Mouse (Mus musculus) liver, embryonic 12.5 days (tissue): Measurements from ENCODE around the gene Nelfb. TPM values are rescaled to one million over a fixed set of nuclear protein-coding genes. Genes with fewer than 3 reads are reported as not detected.
A peak's percentile ranks its signal among the peaks of the same experiment; 100 is the strongest.

Source experiments
- ATAC-seq: fragments of 200-750 bp; cut with Nextera tagmentation; 2 replicates; pipeline ENCODE4 v1.8.0; 2017; ENCODE audit warnings: moderate number of reproducible peaks, mild to moderate bottlenecking, moderate library complexity
- H3K27ac ChIP-seq: fragments of 300-500 bp; sonication (generic); 2 replicates; pipeline ENCODE4 v1.5.1; 2016; ENCODE audit warnings: mild to moderate bottlenecking
- H3K27me3 ChIP-seq: fragments of 300-500 bp; sonication (generic); replicated peaks from 2 replicates; pipeline ENCODE4 v1.6.1; 2016; ENCODE audit warnings: mild to moderate bottlenecking, moderate library complexity
- H3K36me3 ChIP-seq: fragments of 300-500 bp; sonication (generic); 2 replicates; pipeline ENCODE4 v1.6.1; 2016; ENCODE audit warnings: mild to moderate bottlenecking, moderate library complexity
- H3K4me1 ChIP-seq: fragments of 300-500 bp; sonication (generic); 2 replicates; pipeline ENCODE4 v1.6.1; 2016
- H3K4me2 ChIP-seq: fragments of 300-500 bp; sonication (generic); 2 replicates; pipeline ENCODE4 v1.6.1; 2016; ENCODE audit warnings: mild to moderate bottlenecking, moderate library complexity
- H3K4me3 ChIP-seq: fragments of 300-500 bp; sonication (generic); 2 replicates; pipeline ENCODE4 v1.5.1; 2016; ENCODE audit warnings: mild to moderate bottlenecking, moderate library complexity
- H3K9ac ChIP-seq: fragments of 300-500 bp; sonication (generic); 2 replicates; pipeline ENCODE4 v1.6.1; 2016; ENCODE audit warnings: mild to moderate bottlenecking, moderate library complexity
- H3K9me3 ChIP-seq: fragments of 300-500 bp; sonication (generic); replicated peaks from 2 replicates; pipeline ENCODE4 v1.6.1; 2016; ENCODE audit warnings: mild to moderate bottlenecking, moderate library complexity
- WGBS: fragments of 180-500 bp; shearing (Covaris S2); methylation state at CpG from one replicate; pipeline ENCODE4 v1.1.7; 2016; ENCODE audit not compliant: insufficient replicate concordance; 5-methylcytosine and 5-hydroxymethylcytosine counted together
- polyA plus RNA-seq: library from polyadenylated mRNA; unstranded; fragments of >200 nt; fragmentation: Nextera tagmentation; extraction: Ambion mirVana; gene quantifications from 2 replicates; pipeline ENCODE4 v1.2.1, GENCODE M21; 2016

Nelfb gene
- polyA plus RNA-seq, 1 experiment from 2014 or later, result 61.5 TPM

- Histone ChIP-seq H3K4me1 (peaks cover 78% of the 10 kb centered on the region), H3K9ac (no peak overlapping the region), H3K36me3 (no peaks in the 10 kb centered on the region), H3K4me2 (no peak overlapping the region), H3K4me3 (no peak overlapping the region), H3K27ac (no peak overlapping the region), H3K27me3 (no peaks in the 10 kb centered on the region), H3K9me3 (no peaks in the 10 kb centered on the region)
- no peak for ATAC-seq
- 55% methylated on average over 10 of the region's 10 CpGs for WGBS
These were observed 40.8 kb downstream of the Nelfb start for GRCm38 (mm10) chr2:25170326-25171100.

- Histone ChIP-seq H3K9ac (no peak overlapping the region), H3K4me3 (no peak overlapping the region), H3K27me3 (peaks cover 2% of the 10 kb centered on the region; the same call in 1 of the 2 replicates), H3K9me3 (no peaks in the 10 kb centered on the region), H3K4me2 (no peak overlapping the region), H3K4me1 (peaks cover 71% of the 10 kb centered on the region), H3K36me3 (no peaks in the 10 kb centered on the region), H3K27ac (no peak overlapping the region)
- ATAC-seq, result no peak
- WGBS, result 41% methylated on average over 5 of the region's 5 CpGs
These were observed 41.5 kb downstream of the Nelfb start for GRCm38 (mm10) chr2:25169778-25170177.

GRCm38 (mm10) chr2:25168665-25168978 is 42.7 kb downstream of the Nelfb start:
- Histone ChIP-seq H3K27me3 (peaks cover 14% of the 10 kb centered on the region), H3K9ac (peak overlapping the region; percentile 69; the same call in 1 of the 2 replicates), H3K27ac (peak overlapping the region; percentile 52), H3K4me1 (peaks cover 68% of the 10 kb centered on the region), H3K9me3 (no peaks in the 10 kb centered on the region), H3K4me3 (peak overlapping the region; percentile 57), H3K36me3 (no peaks in the 10 kb centered on the region), H3K4me2 (peak overlapping the region; percentile 85)
- 0 out of 2 replicates have a peak, but pooled peaks have one; percentile 17 for ATAC-seq
- WGBS, result 25% methylated on average over 2 of the region's 2 CpGs

GRCm38 (mm10) chr2:25167919-25168664 is 43.2 kb downstream of the Nelfb start:
- peak overlapping the region; percentile 69 for H3K9ac ChIP-seq
- no peaks in the 10 kb centered on the region for H3K36me3 ChIP-seq
- peak overlapping the region; percentile 85 for H3K4me2 ChIP-seq
- peak overlapping the region; percentile 57 for H3K4me3 ChIP-seq
- ATAC-seq, result peak; percentile 58
- H3K27ac ChIP-seq, result peak overlapping the region; percentile 52
- peaks cover 68% of the 10 kb centered on the region for H3K4me1 ChIP-seq
- no peaks in the 10 kb centered on the region for H3K9me3 ChIP-seq
- 5% methylated on average over 40 of the region's 41 CpGs for WGBS
- peaks cover 19% of the 10 kb centered on the region for H3K27me3 ChIP-seq

GRCm38 (mm10) chr2:25167481-25167880 is 43.8 kb downstream of the Nelfb start:
- Histone ChIP-seq H3K9me3 (no peaks in the 10 kb centered on the region), H3K27ac (peak overlapping the region; percentile 52; the same call in 1 of the 2 replicates), H3K27me3 (peaks cover 25% of the 10 kb centered on the region), H3K36me3 (no peaks in the 10 kb centered on the region), H3K4me2 (peak overlapping the region; percentile 85), H3K4me1 (peaks cover 63% of the 10 kb centered on the region), H3K4me3 (peak overlapping the region; percentile 57), H3K9ac (peak overlapping the region; percentile 69)
- 35% methylated on average over 4 of the region's 4 CpGs for WGBS
- peak; percentile 30; the same call in 1 of the 2 replicates for ATAC-seq

- Histone ChIP-seq H3K27ac (no peak overlapping the region), H3K4me3 (no peak overlapping the region), H3K27me3 (peaks cover 7% of the 10 kb centered on the region), H3K4me2 (no peak overlapping the region), H3K36me3 (no peaks in the 10 kb centered on the region), H3K9ac (no peak overlapping the region), H3K4me1 (peaks cover 3% of the 10 kb centered on the region), H3K9me3 (no peaks in the 10 kb centered on the region)
- no peak for ATAC-seq
- 25% methylated on average over 2 of the region's 2 CpGs for WGBS
These were observed 53.6 kb downstream of the Nelfb start for GRCm38 (mm10) chr2:25157655-25158054.

GRCm38 (mm10) chr2:25156990-25157389 is 54.3 kb downstream of the Nelfb start:
- no peak for ATAC-seq
- no peaks in the 10 kb centered on the region for H3K36me3 ChIP-seq
- 18% methylated on average over 2 of the region's 2 CpGs for WGBS

GRCm38 (mm10) chr2:25156177-25156576 is 55.1 kb downstream of the Nelfb start:
- Histone ChIP-seq H3K9me3 (no peaks in the 10 kb centered on the region), H3K4me3 (no peak overlapping the region), H3K36me3 (no peaks in the 10 kb centered on the region), H3K4me2 (no peak overlapping the region), H3K9ac (no peak overlapping the region), H3K4me1 (peaks cover 6% of the 10 kb centered on the region), H3K27ac (no peak overlapping the region), H3K27me3 (no peaks in the 10 kb centered on the region)
- ATAC-seq, result no peak
- WGBS, result 70% methylated on average over 3 of the region's 3 CpGs

More at GRCm38 (mm10) chr2:25156990-25157389, 54.3 kb downstream of the Nelfb start:
- no peak overlapping the region for H3K9ac ChIP-seq
- no peaks in the 10 kb centered on the region for H3K9me3 ChIP-seq
- no peak overlapping the region for H3K27ac ChIP-seq
- H3K4me3 ChIP-seq, result no peak overlapping the region
- peaks cover 6% of the 10 kb centered on the region for H3K4me1 ChIP-seq
- H3K4me2 ChIP-seq, result no peak overlapping the region
- peaks cover under 1% of the 10 kb centered on the region; the same call in 1 of the 2 replicates for H3K27me3 ChIP-seq

GRCm38 (mm10) chr2:25151280-25151956 is 59.9 kb downstream of the Nelfb start:
- Histone ChIP-seq H3K9me3 (no peaks in the 10 kb centered on the region), H3K36me3 (no peaks in the 10 kb centered on the region), H3K4me1 (peaks cover 13% of the 10 kb centered on the region), H3K27me3 (peaks cover 5% of the 10 kb centered on the region; the same call in 1 of the 2 replicates), H3K27ac (no peak overlapping the region), H3K9ac (no peak overlapping the region), H3K4me3 (no peak overlapping the region), H3K4me2 (no peak overlapping the region)
- WGBS, result 76% methylated on average over 4 of the region's 4 CpGs
- ATAC-seq, result no peak
